Mouse (Mus musculus) T-cell, adult 66 days (primary cell): ENCODE data around the gene Gm6020. TPM values are rescaled to one million over a fixed set of nuclear protein-coding genes. Genes with fewer than 3 reads are reported as not detected.

ENCODE experiments used
- total RNA-seq, 2 experiments: library from RNA; stranded (reverse); gene quantifications; 3 replicates in 1 of 2; 4 replicates in 1 of 2; pipeline ENCODE4 v1.2.4; 2023

Gene Gm6020
- total RNA-seq: not detected

DNA sequence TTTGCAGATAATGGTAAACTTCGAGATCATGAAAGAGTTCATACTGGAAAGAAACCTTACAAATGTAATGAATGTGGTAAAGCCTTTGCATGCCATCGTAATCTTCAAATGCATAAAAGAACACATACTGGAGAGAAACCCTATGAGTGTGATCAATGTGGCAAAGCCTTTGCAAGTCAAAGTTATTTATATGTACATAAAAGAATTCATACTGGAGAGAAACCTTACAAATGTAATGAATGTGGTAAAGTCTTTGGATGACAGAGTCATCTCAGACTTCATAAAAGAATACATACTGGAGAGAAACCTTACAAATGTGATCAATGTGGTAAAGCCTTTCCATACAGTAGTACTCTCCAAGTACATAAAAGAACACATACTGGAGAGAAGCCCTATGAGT is at the start of gene Gm6020:
TSS of gene Gm6020 (plus strand) at position 301 of the 400 bp plus-strand sequence.

GRCm38 (mm10) chr19:61140342-61141206 is 43.1 kb upstream of the Gm6020 start, which contains the start of gene Zfp950:
TSS of gene Zfp950 (minus strand) at chr19:61140840.

GRCm38 (mm10) chr19:61175756-61176324 is 7.8 kb upstream of the Gm6020 start, which contains the start of gene Gm7102:
TSS of gene Gm7102 (minus strand) at chr19:61176309.

GRCm38 (mm10) chr19:61227941-61228701 is 44.4 kb downstream of the Gm6020 start, which contains the start of gene Csf2ra:
TSS of gene Csf2ra (minus strand) at chr19:61228429.

Other genes starting within 250 kb of the Gm6020 start
- gene Zfp950, start 43.0 kb upstream of the Gm6020 start, total RNA-seq: 10 to 100 TPM; 22.0 to 31.3 TPM
- under 1 TPM in 1 of 2 experiments, not detected in 1; 0.56 TPM for gene Gm7102, start 7.6 kb upstream of the Gm6020 start, total RNA-seq
- gene Csf2ra, start 44.5 kb downstream of the Gm6020 start, total RNA-seq: 10 to 100 TPM in 1 of 2 experiments, 1 to 10 TPM in 1; 6.8 to 12.1 TPM
- not detected for gene Gm21060, start 113.2 kb downstream of the Gm6020 start, total RNA-seq